Mouse (Mus musculus) forebrain, embryonic 16.5 days (tissue): ENCODE measurements around the gene Ptpn22. TPM values are rescaled to one million over a fixed set of nuclear protein-coding genes. Genes with fewer than 3 reads are reported as not detected.

Experiments used
- ATAC-seq: fragments of 200-750 bp; cut with Nextera tagmentation; 2 replicates; pipeline ENCODE4 v1.8.0; 2017; ENCODE audit warnings: mild to moderate bottlenecking, moderate library complexity
- H3K27ac ChIP-seq: fragments of 300-500 bp; sonication (generic); 2 replicates; pipeline ENCODE4 v1.5.1; 2014; ENCODE audit warnings: low read length, control low read depth
- H3K27me3 ChIP-seq: fragments of 300-500 bp; sonication (generic); replicated peaks from 2 replicates; pipeline ENCODE4 v1.6.1; 2014; ENCODE audit warnings: low read length; ENCODE audit not compliant: control insufficient read depth, insufficient read depth
- H3K36me3 ChIP-seq: fragments of 300-500 bp; sonication (generic); 2 replicates; pipeline ENCODE4 v1.6.1; 2014; ENCODE audit not compliant: control insufficient read depth, insufficient read depth
- H3K4me1 ChIP-seq: fragments of 300-500 bp; sonication (generic); replicated peaks from 2 replicates; pipeline ENCODE4 v1.6.1; 2014; ENCODE audit warnings: low read length; ENCODE audit not compliant: control insufficient read depth, insufficient read depth
- H3K4me2 ChIP-seq: fragments of 300-500 bp; sonication (generic); 2 replicates; pipeline ENCODE4 v1.6.1; 2014; ENCODE audit warnings: mild to moderate bottlenecking, low read length, control low read depth
- H3K4me3 ChIP-seq: fragments of 300-500 bp; sonication (generic); replicated peaks from 2 replicates; pipeline ENCODE4 v1.5.1; 2014; ENCODE audit warnings: mild to moderate bottlenecking, low read length, control low read depth
- H3K9ac ChIP-seq: fragments of 300-500 bp; sonication (generic); replicated peaks from 2 replicates; pipeline ENCODE4 v1.6.1; 2014; ENCODE audit warnings: low read depth, low read length, control low read depth
- H3K9me3 ChIP-seq: fragments of 300-500 bp; sonication (generic); 2 replicates; pipeline ENCODE4 v1.6.1; 2016; ENCODE audit warnings: low read length; ENCODE audit not compliant: control insufficient read depth
- WGBS: fragments of 180-500 bp; shearing (Covaris S2); extraction: QIAGEN DNeasy Blood & Tissue Kit; methylation state at CpG from one replicate; pipeline ENCODE4 v1.1.7; 2014; 5-methylcytosine and 5-hydroxymethylcytosine counted together
- polyA plus RNA-seq: library from polyadenylated mRNA; unstranded; fragments of >200 nt; fragmentation: Nextera tagmentation; extraction: Ambion mirVana; gene quantifications from 2 replicates; pipeline ENCODE4 v1.2.1, GENCODE M21; 2015

Ptpn22 gene
- polyA plus RNA-seq, 1 experiment from 2014 or later, result 0.10 TPM

DNA sequence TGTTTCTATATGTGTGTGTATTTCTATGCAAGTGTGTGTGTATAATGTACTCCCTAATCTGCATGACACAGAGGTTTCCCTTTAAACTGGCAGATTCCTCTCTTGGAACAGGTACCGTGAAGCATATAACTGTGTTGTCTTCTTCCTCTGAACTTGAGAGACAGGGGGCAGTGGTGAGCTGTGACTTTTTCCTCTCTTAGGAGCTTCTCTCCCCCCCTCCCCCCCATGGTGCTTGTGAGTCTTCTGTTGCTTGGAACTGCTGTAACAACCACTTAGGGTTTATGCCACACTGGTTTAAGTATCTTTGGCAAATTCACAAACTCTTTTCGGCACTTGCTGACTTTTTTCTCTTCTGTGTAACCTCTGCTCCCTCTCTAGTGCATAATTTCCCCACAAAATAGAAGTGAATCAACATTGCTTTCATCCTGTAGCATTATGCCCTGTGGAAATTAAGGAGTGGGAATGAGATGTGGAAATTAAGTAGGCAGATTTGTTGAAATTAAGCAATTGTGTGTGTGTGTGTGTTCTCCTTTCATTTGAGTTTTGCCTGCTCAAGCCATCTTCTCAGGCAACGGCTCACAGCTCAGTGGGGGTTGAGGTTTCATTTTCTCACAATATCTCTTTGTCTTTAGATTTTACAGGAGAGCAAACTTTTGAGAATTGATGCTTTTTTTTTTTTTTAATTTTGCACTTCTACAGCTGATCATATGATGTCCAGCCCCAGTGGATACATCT lies 6.9 kb upstream of the Ptpn22 start:
- Histone ChIP-seq H3K27ac (no peak overlapping the region), H3K27me3 (no peaks in the 10 kb centered on the region), H3K4me1 (no peaks in the 10 kb centered on the region), H3K4me2 (no peak overlapping the region), H3K4me3 (no peak overlapping the region), H3K36me3 (no peaks in the 10 kb centered on the region), H3K9me3 (no peaks in the 10 kb centered on the region), H3K9ac (no peak overlapping the region)
- WGBS, result 52% methylated on average over 3 of the region's 3 CpGs
- no peak for ATAC-seq

DNA sequence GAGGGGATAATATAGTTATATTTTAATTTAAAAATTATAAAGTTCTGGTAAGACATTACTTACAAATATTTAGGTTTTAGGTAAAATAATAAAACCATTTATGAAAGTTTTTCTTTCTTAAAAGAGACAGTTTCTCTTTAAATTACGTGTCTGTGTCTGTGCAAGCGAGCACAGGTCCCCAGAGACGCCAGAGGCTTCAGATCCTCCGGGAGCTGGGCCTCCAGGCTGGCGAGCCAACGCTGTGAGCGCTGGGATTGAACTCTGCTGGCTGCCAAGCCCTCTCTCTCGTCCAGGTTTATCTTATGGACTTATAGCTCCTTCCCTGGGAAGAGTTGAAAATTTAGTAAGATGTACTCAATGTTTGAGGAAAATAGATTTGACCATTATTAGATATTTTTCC lies 5.8 kb upstream of the Ptpn22 start:
- WGBS, result 66% methylated on average over 8 of the region's 8 CpGs
- no peaks in the 10 kb centered on the region for H3K27me3 ChIP-seq
- no peak overlapping the region for H3K27ac ChIP-seq
- H3K4me3 ChIP-seq, result no peak overlapping the region
- no peaks in the 10 kb centered on the region for H3K36me3 ChIP-seq
- H3K4me1 ChIP-seq, result no peaks in the 10 kb centered on the region
- no peak for ATAC-seq
- no peak overlapping the region for H3K4me2 ChIP-seq
- no peak overlapping the region for H3K9ac ChIP-seq
- no peaks in the 10 kb centered on the region for H3K9me3 ChIP-seq

DNA sequence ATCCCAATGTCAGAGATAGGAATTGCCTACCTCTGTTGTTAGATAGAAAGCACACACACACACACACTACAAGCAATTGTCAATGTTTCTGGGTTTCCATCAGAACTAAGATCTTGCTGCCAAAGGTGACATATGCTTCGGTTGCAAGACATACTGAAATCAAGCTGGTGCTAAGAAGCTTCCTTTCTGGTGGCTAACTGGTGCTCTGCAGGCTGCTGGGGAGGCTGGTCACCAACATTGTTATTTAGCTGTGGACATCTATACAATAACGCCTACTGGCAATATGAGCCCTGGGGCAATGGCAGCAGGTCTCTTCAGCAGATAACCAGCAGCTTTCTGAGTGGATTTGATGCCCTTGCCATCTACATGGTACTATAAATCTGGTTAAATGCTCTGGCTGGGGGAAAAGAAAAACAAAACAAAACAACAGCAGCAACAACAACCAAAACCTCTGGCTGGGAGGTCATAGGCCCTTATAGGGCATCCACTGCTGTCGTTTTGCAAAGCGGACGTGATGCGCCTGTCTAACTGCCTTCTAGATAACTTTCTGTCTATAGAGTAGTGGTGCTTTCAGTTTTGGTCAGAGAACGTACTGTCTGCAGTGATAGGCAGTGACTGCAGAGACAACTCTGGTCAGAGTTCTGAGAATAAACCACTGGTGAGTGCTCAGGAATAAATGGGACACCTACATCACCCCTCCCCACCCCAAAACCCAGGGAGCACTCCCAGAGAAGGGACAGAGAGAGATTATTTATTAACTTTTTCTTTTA lies 2.4 kb upstream of the Ptpn22 start:
- Histone ChIP-seq H3K9ac (no peak overlapping the region), H3K36me3 (no peaks in the 10 kb centered on the region), H3K4me1 (no peaks in the 10 kb centered on the region), H3K27me3 (no peaks in the 10 kb centered on the region), H3K4me3 (no peak overlapping the region), H3K4me2 (no peak overlapping the region), H3K27ac (no peak overlapping the region), H3K9me3 (no peaks in the 10 kb centered on the region)
- no peak for ATAC-seq
- WGBS, result 89% methylated on average over 7 of the region's 7 CpGs

DNA sequence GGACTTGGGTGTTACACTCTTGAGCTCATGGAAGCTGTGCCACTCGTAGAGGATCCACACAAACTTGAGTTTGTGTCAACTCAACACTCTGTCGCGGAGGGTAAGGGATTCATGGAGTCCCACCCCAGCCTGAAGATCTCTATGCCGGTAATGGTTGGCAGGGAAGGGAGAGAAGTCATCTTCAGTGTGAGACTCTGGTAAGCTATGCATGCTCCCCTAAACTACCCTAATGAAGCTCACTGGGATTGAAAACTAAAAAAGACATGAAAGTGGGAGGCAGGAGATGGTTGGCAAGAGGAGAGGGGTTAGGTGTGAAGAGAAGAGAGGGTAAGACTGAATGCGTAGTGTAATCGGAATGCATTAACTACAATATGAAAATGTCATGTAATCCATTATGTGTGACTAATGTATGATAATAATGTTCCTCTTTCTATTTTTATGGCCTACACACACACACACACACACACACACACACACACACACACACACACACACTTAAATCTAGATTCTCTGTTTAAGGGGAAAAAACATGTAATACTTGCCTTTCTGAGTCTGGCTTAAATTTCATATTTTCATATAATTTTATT lies 1.5 kb upstream of the Ptpn22 start:
- Histone ChIP-seq H3K4me1 (no peaks in the 10 kb centered on the region), H3K27ac (no peak overlapping the region), H3K9me3 (no peaks in the 10 kb centered on the region), H3K4me3 (no peak overlapping the region), H3K4me2 (no peak overlapping the region), H3K36me3 (no peaks in the 10 kb centered on the region), H3K9ac (no peak overlapping the region), H3K27me3 (no peaks in the 10 kb centered on the region)
- 89% methylated on average over 6 of the region's 6 CpGs for WGBS
- ATAC-seq, result no peak

DNA sequence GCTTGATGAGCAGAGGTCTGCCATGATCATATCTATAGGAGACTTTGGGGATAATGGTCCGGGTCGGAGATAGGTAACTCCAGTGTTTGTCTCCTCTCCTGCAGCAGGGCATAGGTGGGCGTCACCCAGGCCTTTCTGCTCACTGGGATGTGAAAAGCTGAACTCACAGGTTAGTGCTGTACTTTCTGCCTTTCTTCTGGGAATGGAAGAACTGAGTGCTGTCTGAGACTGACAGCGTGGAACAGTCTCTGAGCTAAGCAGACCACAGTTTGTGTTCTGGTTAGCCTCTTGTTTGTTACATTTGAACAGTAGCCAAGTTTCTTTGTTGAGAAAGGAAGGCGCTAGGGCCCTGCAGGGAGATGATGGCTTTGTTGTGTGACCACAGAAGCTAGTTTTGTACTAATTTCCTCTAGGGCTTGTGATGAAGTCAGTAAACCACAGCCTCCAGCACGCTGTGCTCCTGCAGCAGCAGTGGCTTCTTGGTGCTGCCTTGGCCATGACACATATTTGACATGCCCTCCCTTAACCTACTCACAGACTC lies 326 bp downstream of the Ptpn22 start:
- Histone ChIP-seq H3K27me3 (no peaks in the 10 kb centered on the region), H3K4me1 (no peaks in the 10 kb centered on the region), H3K4me2 (no peak overlapping the region), H3K9ac (no peak overlapping the region), H3K4me3 (no peak overlapping the region), H3K27ac (no peak overlapping the region), H3K9me3 (no peaks in the 10 kb centered on the region), H3K36me3 (no peaks in the 10 kb centered on the region)
- 54% methylated on average over 6 of the region's 6 CpGs for WGBS
- ATAC-seq, result no peak

DNA sequence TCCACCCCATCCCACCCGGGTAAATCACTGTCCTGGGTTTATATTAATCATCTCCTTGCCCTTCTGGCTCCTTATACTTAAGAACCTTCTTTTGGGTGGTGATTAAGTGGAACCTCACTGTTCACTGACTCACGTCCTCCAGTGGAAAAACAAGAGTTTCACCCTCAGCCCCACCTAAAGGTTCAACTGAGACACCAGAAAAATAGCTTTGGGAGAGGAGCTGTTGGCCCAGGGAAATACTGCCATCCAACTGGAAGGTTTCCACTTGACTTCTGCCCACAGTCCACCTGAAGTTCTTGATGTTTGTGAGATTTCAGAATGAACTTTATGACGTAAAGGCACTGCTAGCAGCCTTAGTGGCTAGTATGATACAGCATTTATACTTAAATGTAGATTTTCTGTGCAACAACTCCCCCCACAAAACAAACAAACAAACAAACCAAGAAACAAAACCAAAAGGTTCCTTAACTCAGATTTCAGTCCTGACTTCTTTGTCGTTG lies 3.2 kb downstream of the Ptpn22 start:
- Histone ChIP-seq H3K4me3 (no peak overlapping the region), H3K9me3 (no peaks in the 10 kb centered on the region), H3K27ac (no peak overlapping the region), H3K36me3 (no peaks in the 10 kb centered on the region), H3K9ac (no peak overlapping the region), H3K4me2 (no peak overlapping the region), H3K27me3 (no peaks in the 10 kb centered on the region), H3K4me1 (no peaks in the 10 kb centered on the region)
- WGBS, result 88% methylated on average over 4 of the region's 4 CpGs
- no peak for ATAC-seq

DNA sequence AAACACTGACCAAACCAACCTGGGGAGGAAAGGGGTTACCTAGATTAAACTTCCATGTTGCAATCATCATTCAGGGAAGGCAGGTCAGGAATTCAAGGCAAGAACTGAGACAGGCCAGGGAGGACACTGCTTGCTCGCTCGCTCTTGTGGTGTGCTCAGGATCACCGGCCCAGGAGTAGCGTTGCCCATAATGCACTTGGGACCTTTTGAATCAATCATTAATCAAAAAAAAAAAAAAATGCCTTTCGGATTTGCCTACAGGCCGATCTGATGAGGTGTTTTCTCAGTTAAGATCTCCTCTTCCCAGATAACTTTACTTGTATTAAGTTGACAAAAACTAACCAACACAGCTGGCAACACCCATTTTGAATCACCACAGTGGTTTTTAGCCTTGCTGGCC lies 4.6 kb downstream of the Ptpn22 start:
- H3K27me3 ChIP-seq, result no peaks in the 10 kb centered on the region

DNA sequence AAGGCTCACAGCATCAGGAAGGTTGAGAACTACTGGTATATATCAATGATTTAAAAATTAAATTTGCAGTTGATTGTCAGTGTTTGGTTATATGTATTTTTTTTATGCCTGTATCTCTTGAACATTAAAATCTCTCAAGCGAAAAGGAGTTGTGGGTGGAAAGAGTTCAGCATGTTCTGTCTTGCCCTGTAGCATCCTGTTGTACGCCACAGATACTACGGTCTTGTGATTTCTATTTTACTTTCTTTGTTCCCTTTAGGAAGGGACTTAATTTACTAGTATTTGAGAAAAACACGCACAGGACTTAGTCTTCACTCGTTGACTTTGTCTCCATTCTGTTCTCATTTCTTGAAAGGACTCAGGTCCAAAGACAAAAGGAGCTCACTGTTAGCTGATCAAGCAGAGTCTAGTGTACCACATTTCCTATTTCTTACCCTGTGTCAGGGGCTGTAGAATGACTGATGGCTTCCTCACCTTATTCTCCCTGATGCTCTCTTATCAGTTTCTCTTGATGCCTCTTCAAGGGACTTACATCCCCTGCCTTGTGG lies 7.9 kb downstream of the Ptpn22 start:
- no peak overlapping the region for H3K9ac ChIP-seq
- no peak overlapping the region for H3K4me3 ChIP-seq
- H3K27ac ChIP-seq, result no peak overlapping the region
- H3K27me3 ChIP-seq, result no peaks in the 10 kb centered on the region
- H3K9me3 ChIP-seq, result no peaks in the 10 kb centered on the region
- no peak overlapping the region for H3K4me2 ChIP-seq
- 92% methylated on average over 5 of the region's 5 CpGs for WGBS
- H3K36me3 ChIP-seq, result no peaks in the 10 kb centered on the region
- ATAC-seq, result no peak
- H3K4me1 ChIP-seq, result no peaks in the 10 kb centered on the region

More for the DNA sequence above, 4.6 kb downstream of the Ptpn22 start:
- Histone ChIP-seq H3K4me3 (no peak overlapping the region), H3K4me2 (no peak overlapping the region), H3K9ac (no peak overlapping the region), H3K9me3 (no peaks in the 10 kb centered on the region), H3K4me1 (no peaks in the 10 kb centered on the region), H3K36me3 (no peaks in the 10 kb centered on the region), H3K27ac (no peak overlapping the region)
- ATAC-seq, result no peak
- 90% methylated on average over 6 of the region's 6 CpGs for WGBS

DNA sequence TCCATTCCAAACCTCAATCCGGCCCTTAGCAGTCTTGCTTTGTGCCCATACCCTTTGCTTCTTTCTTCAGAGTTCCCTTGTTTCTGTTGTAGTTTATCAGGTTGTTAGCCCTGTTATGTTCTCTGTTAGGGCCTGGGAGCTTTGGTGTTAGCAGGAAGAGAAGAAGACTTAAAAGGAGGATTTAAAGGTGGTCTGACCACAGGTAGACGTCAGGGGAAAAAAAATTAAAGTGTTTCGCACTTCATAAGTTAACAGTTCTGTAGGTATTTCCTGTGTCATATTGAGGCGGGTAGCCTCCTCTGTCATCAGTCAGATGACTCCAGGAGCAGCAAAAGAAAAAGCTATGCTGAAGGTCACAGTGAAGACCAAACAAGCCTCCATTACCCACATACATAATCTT lies 8.4 kb downstream of the Ptpn22 start:
- WGBS, result 91% methylated on average over 4 of the region's 4 CpGs
- no peak overlapping the region for H3K9ac ChIP-seq
- no peaks in the 10 kb centered on the region for H3K27me3 ChIP-seq
- no peak overlapping the region for H3K4me2 ChIP-seq
- H3K27ac ChIP-seq, result no peak overlapping the region
- no peak for ATAC-seq
- no peaks in the 10 kb centered on the region for H3K36me3 ChIP-seq
- H3K9me3 ChIP-seq, result no peaks in the 10 kb centered on the region
- H3K4me3 ChIP-seq, result no peak overlapping the region
- H3K4me1 ChIP-seq, result no peaks in the 10 kb centered on the region
